Mouse (Mus musculus) lung, adult 18-20 months (tissue): ENCODE results near the gene Msantd1.

Source experiments
- DNase-seq, 2 experiments: peaks; one replicate each; pipeline ENCODE4 v3.0.0; 2022; ENCODE audit warnings: mixed read lengths in 2 of 2

Gene Msantd1

DNA sequence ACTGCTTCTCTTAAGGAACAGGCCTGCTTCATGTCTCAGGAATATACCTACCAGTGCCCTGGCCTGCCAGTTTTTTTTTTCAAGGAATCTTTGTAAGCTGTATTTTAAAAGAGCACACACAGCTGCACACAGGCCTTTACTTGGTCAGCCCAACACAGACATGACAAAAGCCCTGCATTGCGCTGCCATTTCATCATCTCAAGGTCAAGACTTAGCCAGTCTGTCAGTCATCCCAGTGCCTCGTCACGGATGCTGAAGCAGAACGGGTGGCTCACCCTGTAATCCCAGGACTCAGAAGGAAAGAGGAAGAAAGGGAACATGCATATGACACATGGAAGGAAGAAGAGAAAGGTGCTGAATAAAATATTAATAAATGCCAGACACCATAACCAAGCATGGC lies 19.8 kb downstream of the Msantd1 start:
- no peak for DNase-seq

DNA sequence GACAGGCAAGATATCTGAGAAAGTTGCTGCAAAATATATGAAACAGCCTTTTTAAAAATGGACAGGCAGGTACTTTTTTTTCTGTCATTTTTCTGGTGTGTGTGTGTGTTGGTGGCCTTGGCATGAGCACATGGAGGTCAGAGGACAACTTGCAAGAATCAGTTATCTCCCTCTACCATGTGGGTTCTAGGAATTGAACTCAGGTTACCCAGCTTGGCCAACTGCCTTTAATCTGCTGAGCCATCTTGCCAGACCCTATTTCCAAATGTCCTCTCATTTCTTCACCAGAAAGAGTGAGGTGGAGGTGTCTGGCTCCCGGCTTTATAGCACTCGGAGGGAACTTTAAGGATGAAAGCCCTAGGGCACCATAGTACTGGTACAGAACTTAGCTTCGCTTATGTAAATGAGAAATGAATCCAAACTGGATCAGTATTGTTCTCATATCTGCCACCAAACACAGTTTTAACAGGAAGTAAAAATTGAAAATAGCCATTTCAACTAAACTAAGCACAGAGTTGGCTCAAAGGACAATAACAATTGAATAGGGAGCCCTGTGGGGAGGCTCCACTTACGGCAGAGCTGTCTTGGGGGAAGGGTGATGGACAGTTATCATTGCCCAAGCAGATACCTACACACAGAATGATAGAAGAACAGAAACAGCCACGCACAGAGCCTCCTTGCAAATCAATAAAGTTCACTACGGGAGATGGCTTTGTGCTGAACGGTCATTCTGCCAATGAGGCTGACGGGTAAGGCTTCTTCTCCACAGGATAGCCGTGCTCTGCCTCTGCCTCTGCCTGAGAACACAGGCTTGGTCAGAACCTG lies 22.6 kb downstream of the Msantd1 start:
- DNase-seq, result no peak

DNA sequence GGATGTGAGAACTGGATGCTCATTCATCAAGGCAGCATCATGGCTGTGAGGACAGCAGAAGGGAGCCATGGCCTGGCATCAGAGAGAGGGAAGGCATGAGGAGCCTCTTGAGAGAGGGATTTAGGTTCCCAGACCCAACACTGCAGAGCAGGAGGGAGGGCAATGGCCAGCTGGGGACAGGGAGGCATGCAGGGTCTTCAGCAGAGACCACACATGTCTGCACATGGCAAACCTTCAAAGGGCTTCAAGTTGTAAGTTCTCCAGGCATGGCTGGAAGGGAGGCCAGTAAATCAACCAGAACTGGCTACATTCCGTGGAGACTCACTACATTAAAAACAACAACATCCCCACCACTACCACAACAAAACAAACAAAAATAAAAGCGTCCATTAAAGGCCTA lies 23.3 kb downstream of the Msantd1 start:
- DNase-seq, result no peak

DNA sequence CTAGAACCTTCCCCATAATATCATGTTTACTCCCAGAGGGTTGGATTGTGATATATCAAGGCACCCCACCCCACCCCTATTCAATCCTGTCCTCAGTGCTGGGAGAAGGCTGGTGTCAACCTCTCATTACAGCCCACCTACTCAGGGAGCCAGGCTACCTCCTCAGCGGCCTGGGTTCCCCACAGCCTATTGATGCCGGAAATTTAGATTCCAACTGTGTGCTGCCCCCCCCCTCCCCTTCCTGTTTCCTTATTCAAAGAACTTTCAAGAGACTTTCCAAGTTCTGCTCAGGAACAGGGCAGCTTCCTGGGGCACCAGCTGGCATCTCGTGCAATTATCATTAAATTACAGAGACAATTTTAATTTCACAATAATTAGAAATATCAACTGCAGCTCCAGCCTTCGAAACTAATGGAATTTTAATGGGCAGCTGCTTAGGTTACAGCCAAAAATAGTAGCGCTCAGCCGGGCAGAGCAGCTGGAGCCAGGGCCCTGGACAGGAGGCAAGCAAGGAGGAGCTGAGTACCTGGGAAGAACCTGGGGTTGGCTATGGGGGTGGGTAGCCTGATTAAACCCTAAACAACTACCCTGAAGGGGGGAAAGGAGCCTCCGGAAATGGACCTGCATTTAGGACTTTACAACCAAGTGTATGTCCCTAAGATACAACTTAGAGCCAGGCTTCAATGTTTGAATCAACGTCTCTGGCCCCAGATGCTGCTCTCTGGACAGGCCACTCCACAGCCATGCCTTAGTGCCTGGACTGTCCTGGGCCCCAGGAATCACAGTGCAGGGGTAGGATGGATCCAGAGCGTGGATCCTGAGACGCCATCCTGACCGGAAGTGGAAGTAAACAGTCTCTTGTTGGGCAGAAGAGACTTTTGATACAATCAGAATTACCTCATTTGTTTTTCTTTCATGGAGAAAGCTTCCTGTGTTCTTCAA lies 24.0 kb downstream of the Msantd1 start:
- DNase-seq, result peak in 1 of 2 experiments; percentile 32

GRCm38 (mm10) chr5:34932458-34932806 lies 24.6 kb downstream of the Msantd1 start:
- peak; percentile 37 to 74 for DNase-seq

DNA sequence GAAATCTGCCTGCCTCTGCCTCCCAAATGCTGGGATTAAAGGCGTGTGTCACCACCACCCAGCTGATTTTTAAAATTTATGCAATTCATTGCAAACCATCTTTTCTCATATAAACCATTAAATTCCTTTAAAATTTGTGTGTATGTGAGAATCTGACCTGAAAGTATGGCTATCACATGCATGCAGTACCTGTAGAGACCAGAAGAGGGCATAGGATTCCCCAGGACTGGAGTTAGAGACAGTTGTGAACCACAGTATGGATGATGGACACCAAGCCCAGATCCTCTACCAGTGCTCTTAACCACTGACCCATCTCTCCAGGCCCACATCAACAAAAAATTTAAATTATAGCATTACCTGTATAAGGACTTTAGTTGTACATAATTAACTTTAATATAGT lies 25.6 kb downstream of the Msantd1 start:
- DNase-seq, result no peak

DNA sequence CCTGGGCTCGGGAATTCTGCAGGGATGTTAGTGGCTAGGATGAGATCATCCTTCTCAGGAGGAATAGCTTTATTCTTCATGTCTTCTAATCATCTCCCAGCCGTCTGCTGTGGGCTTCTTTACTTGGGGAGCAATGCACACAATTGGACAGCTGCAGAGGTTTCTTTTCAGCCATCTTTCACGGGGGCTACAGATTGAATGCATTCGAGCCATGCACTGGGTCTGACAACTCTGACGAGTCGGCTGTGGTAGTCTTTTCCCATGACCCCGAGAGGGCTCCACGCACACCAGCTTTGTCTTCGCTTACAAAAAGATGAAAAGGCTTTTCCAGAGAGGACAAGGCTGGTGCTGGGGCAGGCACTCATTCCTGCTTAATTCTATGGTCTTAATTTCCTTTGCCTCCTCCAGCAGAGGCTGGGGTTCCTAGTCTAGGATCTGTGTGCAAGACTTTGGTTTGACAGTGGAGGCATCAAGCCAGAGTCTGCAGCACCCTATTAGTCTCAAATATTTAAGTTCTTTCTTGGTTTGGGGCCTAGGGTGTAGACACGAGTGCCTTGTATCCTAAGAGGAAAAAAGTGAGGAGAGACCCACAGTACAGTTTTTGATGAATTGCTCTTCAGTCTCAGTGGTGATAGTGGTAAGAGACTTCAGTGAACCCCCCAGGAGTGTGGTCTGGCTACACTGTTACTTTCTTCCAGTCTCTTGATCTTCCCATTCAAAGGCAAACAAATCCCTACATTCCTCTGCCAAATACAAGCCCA lies 34.1 kb downstream of the Msantd1 start:
- no peak for DNase-seq

DNA sequence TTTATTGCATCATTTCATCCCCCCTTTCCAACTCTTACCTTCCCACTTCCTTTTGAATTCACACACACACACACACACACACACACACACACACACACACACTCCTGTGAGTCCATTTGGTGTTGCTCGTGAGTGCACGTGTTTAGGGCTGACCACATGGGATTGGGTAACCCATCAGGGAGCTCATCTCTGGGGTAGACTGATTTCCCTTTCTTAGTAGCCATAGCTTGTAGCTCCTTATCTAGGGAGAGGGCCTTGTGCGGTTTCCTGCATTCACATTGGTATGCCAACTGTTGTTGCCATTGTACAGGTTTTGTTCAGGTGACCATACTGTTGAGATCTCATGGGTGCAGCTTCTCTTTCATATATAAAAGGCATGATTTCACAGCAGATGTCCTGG lies 35.6 kb downstream of the Msantd1 start:
- DNase-seq, result no peak

DNA sequence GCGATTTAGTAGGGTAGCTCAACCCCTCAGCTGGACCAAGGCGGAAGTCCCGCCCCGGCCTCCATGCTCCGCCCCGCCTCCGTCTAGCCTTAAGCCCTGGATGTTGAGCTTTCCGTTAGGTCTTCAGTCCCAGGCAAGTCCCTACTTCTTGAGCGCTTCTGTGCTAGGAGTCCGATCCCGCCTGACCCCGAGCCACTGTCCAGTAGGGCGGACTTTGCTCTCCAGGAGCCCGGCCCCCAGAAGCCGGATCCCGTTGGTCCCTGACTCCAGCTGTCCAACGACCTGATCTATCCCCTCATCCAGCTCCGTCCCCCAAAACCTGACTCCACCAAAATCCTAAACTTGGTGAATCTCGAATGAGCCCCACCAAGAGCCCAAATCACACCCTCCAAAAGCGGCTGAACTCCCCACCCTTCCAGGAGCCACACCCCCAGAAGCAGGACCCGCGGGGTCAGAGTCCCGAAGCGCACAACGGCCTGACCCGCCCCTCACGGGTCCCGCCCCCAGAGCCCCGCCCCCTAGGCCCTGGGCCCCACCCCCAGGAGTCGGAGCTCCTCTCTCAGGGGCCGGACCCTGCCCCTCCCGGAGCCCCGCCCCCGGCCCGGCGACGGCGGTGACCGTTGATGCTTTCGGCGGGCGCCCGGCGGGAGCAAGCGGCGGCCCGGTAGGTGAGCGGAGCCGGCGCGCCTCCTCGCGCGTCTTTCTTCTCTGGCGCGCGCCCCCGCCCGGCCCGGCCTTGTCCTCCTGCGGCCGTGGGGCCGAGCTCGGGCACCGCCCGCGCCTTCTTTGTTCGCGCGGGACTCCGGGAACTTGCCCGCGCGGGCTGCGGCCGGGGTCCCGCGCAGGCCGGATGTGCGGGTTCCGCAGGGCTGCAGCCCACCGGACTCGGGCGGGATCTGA lies 41.3 kb downstream of the Msantd1 start, which contains the start of gene Rgs12:
Gene Rgs12 (plus strand): TSS at position 585 of the 900 bp plus-strand sequence.
- peak; percentile 86 to 92 for DNase-seq

DNA sequence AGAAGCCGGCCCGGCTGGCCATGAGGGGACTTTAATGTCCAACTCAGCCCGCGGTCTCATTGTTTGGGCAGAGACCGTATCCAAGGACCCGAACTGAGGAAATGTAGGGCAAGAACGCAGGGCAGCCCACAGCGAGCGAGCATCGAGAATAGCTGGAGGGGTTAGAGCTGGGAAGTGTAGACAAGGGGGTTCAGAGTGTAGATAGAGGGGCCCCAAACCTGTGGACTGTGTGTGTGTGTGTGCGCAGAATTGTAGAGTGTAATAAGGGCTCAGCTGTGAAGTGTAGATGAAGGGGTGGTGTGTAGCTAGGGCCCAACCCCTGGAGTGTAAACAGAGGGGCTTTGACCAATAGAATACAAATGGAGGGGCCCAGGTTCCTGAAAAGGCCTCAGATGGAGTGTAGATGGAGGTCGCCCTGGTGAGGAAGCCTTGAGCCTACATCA lies 42.0 kb downstream of the Msantd1 start:
- no peak for DNase-seq

- DNase-seq, result no peak
Observed at GRCm38 (mm10) chr5:34950486-34951160, 42.8 kb downstream of the Msantd1 start.

- no peak for DNase-seq
Observed at GRCm38 (mm10) chr5:34951161-34951834, 43.5 kb downstream of the Msantd1 start.

DNA sequence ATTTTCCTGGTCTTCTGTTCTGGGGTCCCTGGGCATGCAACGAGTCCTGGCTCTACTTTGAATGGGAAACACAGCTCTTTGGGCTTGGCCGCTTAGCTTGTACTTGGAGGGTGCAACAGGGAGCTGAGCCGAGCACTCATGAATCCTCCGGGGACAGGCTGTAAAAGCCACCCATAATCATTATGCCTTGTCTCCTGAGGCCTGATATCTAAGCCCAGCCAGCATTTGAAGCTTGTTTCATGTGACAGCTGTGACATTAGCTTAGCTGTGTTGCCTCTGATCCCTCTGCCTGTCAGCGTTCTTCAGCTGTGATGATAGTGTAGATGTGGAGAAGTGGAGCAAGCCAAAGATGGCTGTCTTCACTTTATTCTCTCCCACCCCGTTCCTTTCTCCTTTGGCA lies 46.7 kb downstream of the Msantd1 start:
- no peak for DNase-seq

DNA sequence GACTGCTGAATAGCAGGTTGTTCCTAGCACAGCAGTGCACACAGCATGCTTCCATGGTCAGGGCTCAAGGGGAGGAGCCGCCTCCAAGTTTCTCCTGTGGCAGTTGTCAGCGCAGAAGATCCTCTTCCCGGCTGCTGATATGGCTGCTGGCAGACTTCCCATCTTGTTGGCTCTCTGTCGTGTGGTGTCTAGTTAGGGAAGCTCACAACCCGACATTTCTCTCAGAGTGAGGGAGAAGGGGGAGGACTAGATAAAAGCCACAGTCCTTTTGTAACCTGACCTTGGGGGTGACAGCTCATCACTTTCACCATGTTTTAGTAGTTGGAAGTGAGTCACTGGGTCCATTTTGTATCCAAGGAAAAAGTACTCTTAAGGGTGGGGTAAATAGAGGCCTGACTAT lies 47.8 kb downstream of the Msantd1 start:
- peak in 1 of 2 experiments; percentile 53 for DNase-seq

DNA sequence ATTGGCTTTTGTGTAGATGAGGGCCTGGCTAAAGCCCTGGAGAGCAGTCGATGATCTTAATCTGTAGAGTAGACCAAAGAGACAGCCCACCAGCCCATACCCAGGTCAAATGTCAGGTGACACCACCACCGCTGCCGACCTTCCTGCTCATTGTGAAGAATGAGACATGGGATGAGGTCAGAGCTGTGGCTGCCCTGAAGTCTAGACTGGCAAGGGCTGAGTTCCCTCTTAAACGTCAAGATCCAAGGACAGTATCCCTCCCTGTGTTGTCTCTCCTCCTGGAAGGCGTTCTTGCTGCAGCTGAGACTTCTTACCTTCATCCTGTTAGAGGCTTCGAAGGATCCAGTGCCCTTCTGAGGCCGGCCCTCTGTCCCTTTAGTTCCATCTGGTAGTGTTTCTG lies 48.3 kb downstream of the Msantd1 start:
- DNase-seq, result no peak

GRCm38 (mm10) chr5:34957015-34957414 lies 49.2 kb downstream of the Msantd1 start:
- DNase-seq, result peak in 1 of 2 experiments; percentile 66

GRCm38 (mm10) chr5:34960021-34960420 lies 52.2 kb downstream of the Msantd1 start:
- DNase-seq, result no peak

DNA sequence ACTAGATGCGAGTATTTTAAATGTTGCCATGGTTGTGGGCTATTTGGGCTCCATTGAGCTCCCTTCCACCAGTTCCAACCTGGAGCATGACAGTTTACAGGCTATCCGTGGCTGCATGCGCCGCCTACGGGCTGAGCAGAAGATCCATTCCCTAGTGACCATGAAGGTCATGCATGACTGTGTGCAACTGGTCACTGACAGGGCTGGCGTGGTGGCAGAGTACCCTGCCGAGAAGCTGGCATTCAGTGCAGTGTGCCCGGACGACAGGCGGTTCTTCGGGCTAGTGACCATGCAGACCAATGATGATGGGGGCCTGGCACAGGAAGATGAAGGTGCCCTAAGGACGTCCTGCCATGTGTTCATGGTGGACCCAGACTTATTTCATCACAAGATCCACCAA lies 57.7 kb downstream of the Msantd1 start:
- DNase-seq, result no peak

DNA sequence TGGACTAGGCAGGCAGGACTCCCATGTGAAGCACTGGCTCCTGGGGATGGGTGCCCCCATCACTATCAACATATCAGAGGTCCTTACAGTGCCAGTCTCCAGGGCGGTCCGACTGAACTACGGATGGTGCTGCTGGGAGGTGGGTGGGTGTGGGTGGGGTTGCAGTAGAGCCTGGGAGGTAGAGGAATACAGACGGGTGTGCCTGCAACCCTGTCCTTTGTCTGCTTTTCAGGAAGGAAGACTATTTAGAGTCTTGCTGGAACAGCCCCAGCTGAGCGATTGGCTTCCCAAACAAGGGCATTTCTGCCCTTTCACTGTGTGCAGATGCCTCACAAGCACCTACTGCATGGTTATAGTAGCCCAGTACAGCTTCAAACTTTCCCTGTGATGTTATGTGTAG lies 60.6 kb downstream of the Msantd1 start:
- DNase-seq, result peak; percentile 57 to 76

GRCm38 (mm10) chr5:34972471-34972870 lies 64.7 kb downstream of the Msantd1 start:
- no peak for DNase-seq
